Mouse (Mus musculus): ENCODE data around the gene Slc6a16.

Gene Slc6a16

DNA sequence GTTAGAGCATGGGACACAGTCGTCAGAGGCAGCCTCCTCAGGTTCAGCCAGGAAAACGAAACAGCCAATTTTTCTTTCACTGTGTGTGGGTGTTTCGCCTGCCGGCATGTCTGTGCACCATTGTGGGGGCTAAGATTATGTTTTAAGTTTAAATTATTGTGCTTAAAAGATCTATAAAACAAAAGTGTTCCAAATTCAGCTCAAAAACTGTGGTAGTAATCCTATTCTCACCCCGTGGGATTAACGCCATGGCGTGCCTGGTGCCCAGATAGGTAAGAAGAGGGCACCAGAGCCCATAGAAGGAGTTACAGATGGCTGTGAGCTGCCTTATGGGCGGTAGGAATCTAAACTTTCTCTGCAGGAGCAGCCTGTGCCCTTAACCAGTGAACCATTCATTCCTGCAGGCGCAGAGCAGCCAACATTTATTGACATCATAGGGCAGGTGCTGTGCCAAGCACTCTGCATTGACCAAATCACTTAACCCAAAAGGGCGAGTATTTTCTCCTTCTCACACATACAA is 74.4 kb downstream of the Slc6a16 start:
- no peak for DNase-seq

DNA sequence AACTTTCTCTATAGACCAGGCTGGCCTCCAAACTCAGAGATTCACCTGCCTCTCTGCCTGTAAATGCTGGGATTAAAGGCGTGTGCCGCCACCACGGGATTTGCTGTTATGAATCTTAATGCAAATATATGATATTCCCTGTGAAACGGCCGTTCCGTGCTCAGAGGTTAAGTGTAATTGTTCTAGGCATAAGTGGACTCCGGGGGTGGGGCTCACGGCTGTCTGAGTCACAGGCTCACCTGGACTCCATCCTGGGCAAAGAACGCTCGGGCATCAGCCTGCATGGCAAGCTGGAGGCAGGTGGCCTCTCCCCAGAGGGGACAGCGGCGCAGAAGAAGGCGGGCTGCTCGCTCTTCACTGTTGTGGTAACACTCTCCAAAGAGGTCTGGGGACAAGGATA is 75.7 kb downstream of the Slc6a16 start:
- DNase-seq, result no peak

DNA sequence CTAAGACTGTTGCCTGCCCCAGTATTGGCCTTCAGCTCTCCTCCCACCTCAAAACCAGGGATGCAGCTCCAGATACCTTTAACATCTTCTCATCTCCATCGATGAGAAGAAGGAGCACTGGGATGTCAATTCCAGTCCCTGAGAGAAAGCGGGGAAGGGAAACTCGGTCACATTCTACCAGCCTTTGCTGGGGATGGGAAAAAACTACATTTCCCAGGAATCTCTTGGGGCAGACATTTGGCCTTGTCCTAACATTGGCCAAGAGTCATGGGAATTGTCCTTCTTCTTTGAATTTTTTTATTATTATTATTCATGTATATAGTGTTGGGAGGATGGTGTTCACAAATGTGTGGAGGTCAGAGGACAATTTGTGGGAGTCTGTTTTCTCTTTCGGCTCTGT is 81.4 kb downstream of the Slc6a16 start:
- no peak for DNase-seq
